Mouse (Mus musculus) cortical plate, adult 2 months (tissue): Measurements from ENCODE around the gene Abcg5.

Experiments used
- CTCF ChIP-seq: fragments of 200-500 bp; IDR thresholded peaks from 2 replicates; pipeline ENCODE4 v1.5.1; 2011; ENCODE audit warnings: mild to moderate bottlenecking, control low read depth, low read length; ENCODE audit not compliant: insufficient read depth; ENCODE audit errors: extremely low read depth
- POLR2A ChIP-seq: fragments of 200-500 bp; IDR thresholded peaks from 2 replicates; pipeline ENCODE4 v1.6.1; 2011; ENCODE audit warnings: mild to moderate bottlenecking, low read length, control low read depth; ENCODE audit not compliant: insufficient read depth; ENCODE audit errors: extremely low read depth

DNA sequence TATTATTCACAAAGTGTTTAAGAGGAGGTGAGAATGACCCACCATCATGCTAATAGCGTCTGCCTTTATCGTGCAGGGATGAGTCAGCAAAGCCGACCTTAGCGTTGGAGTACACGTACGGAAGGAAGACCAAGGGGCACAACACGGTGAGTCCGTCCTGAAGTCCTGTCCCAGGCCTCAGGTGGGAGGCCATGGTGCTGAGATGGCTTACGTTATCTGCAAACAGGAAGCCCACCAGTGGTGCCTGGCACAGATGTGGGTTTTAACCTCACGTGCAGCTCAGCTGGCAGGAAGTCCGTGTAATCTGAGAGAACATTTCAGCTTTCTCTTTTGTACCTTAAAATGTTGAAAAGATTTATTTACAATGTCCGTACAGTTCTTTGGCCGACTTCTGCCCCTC, 49.4 kb downstream of the Abcg5 start:
- no peak for TF ChIP-seq CTCF
- TF ChIP-seq POLR2A: no peak
